Mouse (Mus musculus) hindbrain, postnatal 0 days (tissue): ENCODE data around the gene Abcd4. TPM values are rescaled to one million over a fixed set of nuclear protein-coding genes. Genes with fewer than 3 reads are reported as not detected.

Source experiments
- ATAC-seq: fragments of 200-750 bp; cut with Nextera tagmentation; 2 replicates; pipeline ENCODE4 v1.8.0; 2017; ENCODE audit warnings: mild to moderate bottlenecking, moderate TSS enrichment, moderate library complexity
- DNase-seq: peaks from one replicate; pipeline ENCODE4 v3.0.0-alpha.2; 2015; ENCODE audit warnings: low spot score
- H3K27ac ChIP-seq: fragments of 300-500 bp; sonication (generic); 2 replicates; pipeline ENCODE4 v1.5.1; 2014; ENCODE audit warnings: mild to moderate bottlenecking
- H3K27me3 ChIP-seq: fragments of 300-500 bp; sonication (generic); 2 replicates; pipeline ENCODE4 v1.6.1; 2014; ENCODE audit warnings: low read length, mixed read lengths; ENCODE audit not compliant: insufficient read depth
- H3K36me3 ChIP-seq: fragments of 300-500 bp; sonication (generic); 2 replicates; pipeline ENCODE4 v1.6.1; 2014; ENCODE audit warnings: low read length, mixed read lengths; ENCODE audit not compliant: insufficient read depth
- H3K4me1 ChIP-seq: fragments of 300-500 bp; sonication (generic); 2 replicates; pipeline ENCODE4 v1.6.1; 2014; ENCODE audit warnings: antibody characterized with exemption, low read length, mixed read lengths; ENCODE audit not compliant: insufficient read depth
- H3K4me2 ChIP-seq: fragments of 300-500 bp; sonication (generic); 2 replicates; pipeline ENCODE4 v1.6.1; 2014; ENCODE audit warnings: low read depth, mild to moderate bottlenecking, low read length, moderate library complexity, mixed read lengths
- H3K4me3 ChIP-seq: fragments of 300-500 bp; sonication (generic); 2 replicates; pipeline ENCODE4 v1.5.1; 2014; ENCODE audit warnings: low read length
- H3K9ac ChIP-seq: fragments of 300-500 bp; sonication (generic); replicated peaks from 2 replicates; pipeline ENCODE4 v1.6.1; 2014; ENCODE audit warnings: mild to moderate bottlenecking, low read length, moderate library complexity, mixed read lengths
- H3K9me3 ChIP-seq: fragments of 300-500 bp; sonication (generic); 2 replicates; pipeline ENCODE4 v1.6.1; 2016; ENCODE audit warnings: low read length, mixed read lengths
- CTCF ChIP-seq: IDR thresholded peaks from 2 replicates; pipeline ENCODE4 v1.5.1; 2016; ENCODE audit warnings: antibody characterized with exemption, control low read depth, low read depth
- WGBS: fragments of 180-500 bp; shearing (Covaris S2); extraction: QIAGEN DNeasy Blood & Tissue Kit; methylation state at CpG from one replicate; pipeline ENCODE4 v1.1.7; 2014; 5-methylcytosine and 5-hydroxymethylcytosine counted together
- polyA plus RNA-seq: library from polyadenylated mRNA; unstranded; fragments of >200 nt; fragmentation: Nextera tagmentation; extraction: Ambion mirVana; gene quantifications from 2 replicates; pipeline ENCODE4 v1.2.1, GENCODE M21; 2015
- total RNA-seq: library from RNA; depleted of rRNA; stranded (reverse); fragments of >200 nt; gene quantifications from 2 replicates; pipeline ENCODE4 v1.2.3, GENCODE M21; 2014

The Abcd4 gene
- total and polyA plus RNA-seq, 2 experiments from 2014 or later: 9.2 to 12.3 TPM

- DNase-seq: no peak
- H3K27ac ChIP-seq: no peak overlapping the region
- WGBS: 34% methylated on average over 8 of the region's 8 CpGs
- H3K27me3 ChIP-seq: no peaks in the 10 kb centered on the region
- H3K4me1 ChIP-seq: 0 out of 2 replicates have a peak, but pooled peaks cover 7% of the 10 kb centered on the region
- no peaks in the 10 kb centered on the region for H3K36me3 ChIP-seq
- H3K4me3 ChIP-seq: no peak overlapping the region
- no peak for TF ChIP-seq CTCF
- no peak for ATAC-seq
- H3K9ac ChIP-seq: no peak overlapping the region; the same call in 1 of the 2 replicates
- no peak overlapping the region for H3K4me2 ChIP-seq
- H3K9me3 ChIP-seq: no peaks in the 10 kb centered on the region
These were observed 7.4 kb upstream of the Abcd4 start for GRCm38 (mm10) chr12:84624601-84625000.

- Histone ChIP-seq H3K4me1 (0 out of 2 replicates have a peak, but pooled peaks cover 10% of the 10 kb centered on the region), H3K36me3 (no peaks in the 10 kb centered on the region), H3K4me2 (no peak overlapping the region), H3K9me3 (no peaks in the 10 kb centered on the region), H3K9ac (no peak overlapping the region), H3K27me3 (no peaks in the 10 kb centered on the region), H3K4me3 (no peak overlapping the region), H3K27ac (no peak overlapping the region)
- DNase-seq (peak; percentile 64), ATAC-seq (no peak)
- TF ChIP-seq CTCF: peak; percentile 69
These were observed 3.8 kb upstream of the Abcd4 start for GRCm38 (mm10) chr12:84620975-84621374.

GRCm38 (mm10) chr12:84617663-84618062 is 450 bp upstream of the Abcd4 start:
- no peak for TF ChIP-seq CTCF
- no peaks in the 10 kb centered on the region for H3K36me3 ChIP-seq

GRCm38 (mm10) chr12:84614524-84614923 is 2.7 kb downstream of the Abcd4 start:
- no peak for DNase-seq
- TF ChIP-seq CTCF: no peak
- no peak for ATAC-seq

More at GRCm38 (mm10) chr12:84617663-84618062, 450 bp upstream of the Abcd4 start:
- H3K9me3 ChIP-seq: no peaks in the 10 kb centered on the region
- no peaks in the 10 kb centered on the region for H3K27me3 ChIP-seq
- peak; percentile 25 for DNase-seq
- H3K9ac ChIP-seq: no peak overlapping the region; the same call in 1 of the 2 replicates
- H3K27ac ChIP-seq: no peak overlapping the region
- peak; percentile 39; the same call in 1 of the 2 replicates for ATAC-seq
- peak overlapping the region; percentile 79 for H3K4me3 ChIP-seq
- H3K4me2 ChIP-seq: peak overlapping the region; percentile 67
- 5% methylated on average over 10 of the region's 10 CpGs for WGBS
- 0 out of 2 replicates have a peak, but pooled peaks cover 3% of the 10 kb centered on the region for H3K4me1 ChIP-seq

GRCm38 (mm10) chr12:84614001-84614400 is 3.2 kb downstream of the Abcd4 start:
- 0 out of 2 replicates have a peak, but pooled peaks cover 3% of the 10 kb centered on the region for H3K4me1 ChIP-seq
- H3K27ac ChIP-seq: no peak overlapping the region
- H3K4me2 ChIP-seq: no peak overlapping the region
- no peak for TF ChIP-seq CTCF
- DNase-seq: no peak
- H3K9me3 ChIP-seq: no peaks in the 10 kb centered on the region
- no peak overlapping the region for H3K4me3 ChIP-seq
- 88% methylated on average over 11 of the region's 11 CpGs for WGBS
- ATAC-seq: no peak
- no peak overlapping the region for H3K9ac ChIP-seq
- no peaks in the 10 kb centered on the region for H3K36me3 ChIP-seq
- H3K27me3 ChIP-seq: no peaks in the 10 kb centered on the region

More at GRCm38 (mm10) chr12:84614524-84614923, 2.7 kb downstream of the Abcd4 start:
- 79% methylated on average over 7 of the region's 7 CpGs for WGBS
- H3K4me2 ChIP-seq: no peak overlapping the region
- no peak overlapping the region for H3K4me3 ChIP-seq
- no peaks in the 10 kb centered on the region for H3K9me3 ChIP-seq
- H3K9ac ChIP-seq: no peak overlapping the region
- 0 out of 2 replicates have a peak, but pooled peaks cover 3% of the 10 kb centered on the region for H3K4me1 ChIP-seq
- H3K27ac ChIP-seq: no peak overlapping the region
- no peaks in the 10 kb centered on the region for H3K36me3 ChIP-seq
- H3K27me3 ChIP-seq: no peaks in the 10 kb centered on the region

- 69% methylated on average over 8 of the region's 8 CpGs for WGBS
- Histone ChIP-seq H3K4me1 (0 out of 2 replicates have a peak, but pooled peaks cover 3% of the 10 kb centered on the region), H3K27me3 (no peaks in the 10 kb centered on the region), H3K36me3 (no peaks in the 10 kb centered on the region), H3K9me3 (no peaks in the 10 kb centered on the region), H3K4me2 (no peak overlapping the region), H3K9ac (no peak overlapping the region), H3K27ac (no peak overlapping the region), H3K4me3 (no peak overlapping the region)
- DNase-seq: no peak
- no peak for TF ChIP-seq CTCF
- ATAC-seq: no peak
These were observed 4.7 kb downstream of the Abcd4 start for GRCm38 (mm10) chr12:84612518-84612917.

- TF ChIP-seq CTCF: no peak
- H3K4me1 ChIP-seq: 0 out of 2 replicates have a peak, but pooled peaks cover 2% of the 10 kb centered on the region
- no peak overlapping the region for H3K4me2 ChIP-seq
- no peak overlapping the region for H3K4me3 ChIP-seq
- 91% methylated on average over 10 of the region's 10 CpGs for WGBS
- H3K9me3 ChIP-seq: no peaks in the 10 kb centered on the region
- DNase-seq (no peak), ATAC-seq (0 out of 2 replicates have a peak, but pooled peaks have one; percentile 32)
- no peak overlapping the region for H3K27ac ChIP-seq
- no peak overlapping the region for H3K9ac ChIP-seq
- no peaks in the 10 kb centered on the region for H3K36me3 ChIP-seq
- no peaks in the 10 kb centered on the region for H3K27me3 ChIP-seq
These were observed 5.5 kb downstream of the Abcd4 start for GRCm38 (mm10) chr12:84611718-84612117.
